Mouse (Mus musculus): ENCODE data around the gene Zfp804a. TPM values are rescaled to one million over a fixed set of nuclear protein-coding genes. Genes with fewer than 3 reads are reported as not detected.

Zfp804a gene
- not detected in 2 replicates for polyA plus RNA-seq (2015; fragmentation: Nextera tagmentation; extraction: Ambion mirVana)

DNA sequence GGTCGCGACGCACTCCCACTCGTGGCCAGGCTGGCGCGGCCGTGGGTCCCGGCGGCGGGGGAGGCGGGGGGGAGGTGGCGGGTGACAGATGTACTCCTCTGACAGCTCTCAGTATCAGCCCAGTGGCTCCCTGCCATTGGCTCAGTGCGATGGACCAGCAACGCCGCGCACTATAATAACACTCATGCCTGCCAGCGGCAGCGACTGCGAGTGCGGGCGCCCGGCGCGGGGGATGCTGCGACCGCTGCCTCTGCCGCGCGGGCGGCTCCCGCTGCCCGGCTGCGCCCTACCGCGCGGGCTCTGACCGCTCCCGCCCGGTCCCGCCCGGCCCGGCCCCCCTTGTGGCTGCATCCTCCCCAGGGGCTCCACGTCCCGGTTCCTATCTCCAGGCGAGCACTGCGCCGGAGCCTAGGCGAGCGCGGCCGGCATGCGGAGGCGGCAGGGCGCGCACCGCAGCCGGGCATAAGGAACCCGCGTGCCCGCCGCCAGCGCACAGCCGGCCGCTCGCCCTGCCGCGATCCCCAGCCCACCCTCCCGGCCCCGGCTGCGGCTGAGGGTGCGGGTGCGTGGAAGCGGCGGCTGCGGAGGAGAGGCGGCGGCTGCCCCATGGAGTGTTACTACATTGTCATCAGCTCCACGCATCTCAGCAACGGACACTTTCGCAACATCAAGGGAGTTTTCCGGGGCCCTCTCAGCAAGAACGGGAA lies at the start of gene Zfp804a:
TSS of gene Zfp804a (plus strand) at position 38 of the 707 bp plus-strand sequence.
- 0 out of 2 replicates have a peak, but pooled peaks cover 3% of the 10 kb centered on the region for H3K4me1 ChIP-seq (replicated peaks)
- H3K4me2 ChIP-seq = peak within 1 kb of the TSS; percentile 67
- H3K36me3 ChIP-seq (replicated peaks) = no peaks in the 10 kb centered on the region
- no peaks in the 10 kb centered on the region for H3K9me3 ChIP-seq (replicated peaks)
- H3K9ac ChIP-seq = no peak within 1 kb of the TSS
- 1% methylated on average over 78 of the region's 82 CpGs for WGBS (ENCODE audit: insufficient replicate concordance)
- peaks cover 38% of the 10 kb centered on the region for H3K27me3 ChIP-seq
- ATAC-seq (ENCODE audit: insufficient read depth) = peak; percentile 22; the same call in 1 of the 2 replicates
- peak within 1 kb of the TSS; percentile 46 for H3K4me3 ChIP-seq (replicated peaks)
- no peak within 1 kb of the TSS for H3K27ac ChIP-seq (replicated peaks)

GRCm38 (mm10) chr2:82051635-82052034 lies 1.4 kb upstream of the Zfp804a start:
- 0 out of 2 replicates have a peak, but pooled peaks cover 3% of the 10 kb centered on the region for H3K4me1 ChIP-seq (replicated peaks)
- 58% methylated on average over 4 of the region's 4 CpGs for WGBS (ENCODE audit: insufficient replicate concordance)
- no peak overlapping the region for H3K4me3 ChIP-seq (replicated peaks)
- H3K9ac ChIP-seq = no peak overlapping the region
- no peak for ATAC-seq (ENCODE audit: insufficient read depth)
- no peaks in the 10 kb centered on the region for H3K36me3 ChIP-seq (replicated peaks)
- no peak overlapping the region for H3K27ac ChIP-seq (replicated peaks)
- peaks cover 38% of the 10 kb centered on the region for H3K27me3 ChIP-seq
- no peak overlapping the region for H3K4me2 ChIP-seq
- no peaks in the 10 kb centered on the region for H3K9me3 ChIP-seq (replicated peaks)

- WGBS (ENCODE audit: insufficient replicate concordance) = 6% methylated on average over 34 of the region's 34 CpGs
- peak overlapping the region; percentile 46 for H3K4me3 ChIP-seq (replicated peaks)
- no peaks in the 10 kb centered on the region for H3K9me3 ChIP-seq (replicated peaks)
- no peak for ATAC-seq (ENCODE audit: insufficient read depth)
- H3K4me2 ChIP-seq = peak overlapping the region; percentile 67
- H3K9ac ChIP-seq = no peak overlapping the region
- H3K36me3 ChIP-seq (replicated peaks) = no peaks in the 10 kb centered on the region
- no peak overlapping the region for H3K27ac ChIP-seq (replicated peaks)
- H3K27me3 ChIP-seq = peaks cover 38% of the 10 kb centered on the region
- 0 out of 2 replicates have a peak, but pooled peaks cover 3% of the 10 kb centered on the region for H3K4me1 ChIP-seq (replicated peaks)
Measured at GRCm38 (mm10) chr2:82052338-82053184, 461 bp upstream of the Zfp804a start.

GRCm38 (mm10) chr2:82054446-82054845 lies 1.4 kb downstream of the Zfp804a start:
- 47% methylated on average over 4 of the region's 4 CpGs for WGBS (ENCODE audit: insufficient replicate concordance)
- H3K27me3 ChIP-seq = peaks cover 38% of the 10 kb centered on the region
- ATAC-seq (ENCODE audit: insufficient read depth) = no peak
- H3K27ac ChIP-seq (replicated peaks) = no peak overlapping the region
- no peak overlapping the region for H3K4me2 ChIP-seq
- H3K4me1 ChIP-seq (replicated peaks) = 0 out of 2 replicates have a peak, but pooled peaks cover 3% of the 10 kb centered on the region
- H3K4me3 ChIP-seq (replicated peaks) = no peak overlapping the region
- H3K36me3 ChIP-seq (replicated peaks) = no peaks in the 10 kb centered on the region
- no peaks in the 10 kb centered on the region for H3K9me3 ChIP-seq (replicated peaks)
- H3K9ac ChIP-seq = no peak overlapping the region

DNA sequence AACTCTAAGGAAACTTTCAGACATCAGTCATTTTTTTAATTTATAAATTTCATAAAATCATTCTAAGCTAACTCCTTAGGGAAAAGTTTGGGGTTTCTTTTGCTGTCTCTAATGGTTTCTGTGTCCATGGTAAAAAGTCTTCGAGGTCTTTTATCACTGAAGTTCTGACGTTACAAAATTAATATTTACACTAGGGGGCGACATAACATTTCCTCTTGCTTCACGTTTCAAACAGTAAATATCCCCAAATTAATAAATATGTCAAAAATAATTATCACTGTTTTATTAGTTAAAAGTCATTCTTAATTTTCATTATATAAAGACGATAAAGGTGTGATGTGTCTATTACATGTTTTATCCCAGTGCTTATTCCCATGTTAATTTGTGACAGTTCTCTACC lies 11.6 kb downstream of the Zfp804a start:
- Histone ChIP-seq H3K27ac (replicated peaks) (no peak overlapping the region), H3K4me2 (no peak overlapping the region), H3K27me3 (no peaks in the 10 kb centered on the region), H3K4me3 (replicated peaks) (no peak overlapping the region), H3K36me3 (replicated peaks) (no peaks in the 10 kb centered on the region), H3K4me1 (replicated peaks) (no peaks in the 10 kb centered on the region), H3K9me3 (replicated peaks) (no peaks in the 10 kb centered on the region), H3K9ac (no peak overlapping the region)
- 20% methylated on average over 5 of the region's 5 CpGs for whole genome bisulfite sequencing (ENCODE audit: insufficient replicate concordance)
- no peak for ATAC-seq (ENCODE audit: insufficient read depth)

- no peak overlapping the region for H3K27ac ChIP-seq (replicated peaks)
- WGBS (ENCODE audit: insufficient replicate concordance) = 74% methylated on average over 1 of the region's 1 CpGs
- H3K36me3 ChIP-seq (replicated peaks) = no peaks in the 10 kb centered on the region
- no peak for ATAC-seq (ENCODE audit: insufficient read depth)
- no peaks in the 10 kb centered on the region for H3K4me1 ChIP-seq (replicated peaks)
- no peaks in the 10 kb centered on the region for H3K9me3 ChIP-seq (replicated peaks)
- H3K27me3 ChIP-seq = no peaks in the 10 kb centered on the region
- H3K4me2 ChIP-seq = no peak overlapping the region
- H3K9ac ChIP-seq = no peak overlapping the region
- no peak overlapping the region for H3K4me3 ChIP-seq (replicated peaks)
Measured at GRCm38 (mm10) chr2:82067912-82068311, 14.9 kb downstream of the Zfp804a start.

- no peaks in the 10 kb centered on the region for H3K27me3 ChIP-seq
- H3K9me3 ChIP-seq (replicated peaks) = no peaks in the 10 kb centered on the region
- no peaks in the 10 kb centered on the region for H3K36me3 ChIP-seq (replicated peaks)
- no peak overlapping the region for H3K9ac ChIP-seq
- H3K27ac ChIP-seq (replicated peaks) = no peak overlapping the region
- H3K4me2 ChIP-seq = no peak overlapping the region
- H3K4me1 ChIP-seq (replicated peaks) = no peaks in the 10 kb centered on the region
- no peak overlapping the region for H3K4me3 ChIP-seq (replicated peaks)
- no peak for ATAC-seq (ENCODE audit: insufficient read depth)
- WGBS (ENCODE audit: insufficient replicate concordance) = 57% methylated on average over 1 of the region's 1 CpGs
Measured at GRCm38 (mm10) chr2:82069172-82069571, 16.1 kb downstream of the Zfp804a start.

- H3K4me3 ChIP-seq (replicated peaks) = no peak overlapping the region
- H3K9ac ChIP-seq = no peak overlapping the region
- no peaks in the 10 kb centered on the region for H3K9me3 ChIP-seq (replicated peaks)
- 61% methylated on average over 3 of the region's 3 CpGs for WGBS (ENCODE audit: insufficient replicate concordance)
- no peak for ATAC-seq (ENCODE audit: insufficient read depth)
- no peaks in the 10 kb centered on the region for H3K4me1 ChIP-seq (replicated peaks)
- H3K4me2 ChIP-seq = no peak overlapping the region
- H3K36me3 ChIP-seq (replicated peaks) = no peaks in the 10 kb centered on the region
- H3K27me3 ChIP-seq = no peaks in the 10 kb centered on the region
- no peak overlapping the region for H3K27ac ChIP-seq (replicated peaks)
Measured at GRCm38 (mm10) chr2:82076883-82077282, 23.9 kb downstream of the Zfp804a start.

GRCm38 (mm10) chr2:82078287-82078994 lies 25.4 kb downstream of the Zfp804a start:
- H3K4me1 ChIP-seq (replicated peaks) = no peaks in the 10 kb centered on the region
- no peaks in the 10 kb centered on the region for H3K9me3 ChIP-seq (replicated peaks)
- no peak overlapping the region for H3K4me2 ChIP-seq
- H3K9ac ChIP-seq = no peak overlapping the region
- H3K4me3 ChIP-seq (replicated peaks) = no peak overlapping the region
- no peaks in the 10 kb centered on the region for H3K27me3 ChIP-seq
- H3K36me3 ChIP-seq (replicated peaks) = no peaks in the 10 kb centered on the region
- WGBS (ENCODE audit: insufficient replicate concordance) = 55% methylated on average over 6 of the region's 6 CpGs
- H3K27ac ChIP-seq (replicated peaks) = no peak overlapping the region
- ATAC-seq (ENCODE audit: insufficient read depth) = no peak

- no peak overlapping the region for H3K27ac ChIP-seq (replicated peaks)
- no peaks in the 10 kb centered on the region for H3K9me3 ChIP-seq (replicated peaks)
- no peak overlapping the region for H3K4me3 ChIP-seq (replicated peaks)
- H3K4me1 ChIP-seq (replicated peaks) = no peaks in the 10 kb centered on the region
- ATAC-seq (ENCODE audit: insufficient read depth) = no peak
- no peak overlapping the region for H3K9ac ChIP-seq
- 45% methylated on average over 4 of the region's 4 CpGs for WGBS (ENCODE audit: insufficient replicate concordance)
- no peak overlapping the region for H3K4me2 ChIP-seq
- H3K36me3 ChIP-seq (replicated peaks) = no peaks in the 10 kb centered on the region
- no peaks in the 10 kb centered on the region for H3K27me3 ChIP-seq
Measured at GRCm38 (mm10) chr2:82080678-82081077, 27.7 kb downstream of the Zfp804a start.

DNA sequence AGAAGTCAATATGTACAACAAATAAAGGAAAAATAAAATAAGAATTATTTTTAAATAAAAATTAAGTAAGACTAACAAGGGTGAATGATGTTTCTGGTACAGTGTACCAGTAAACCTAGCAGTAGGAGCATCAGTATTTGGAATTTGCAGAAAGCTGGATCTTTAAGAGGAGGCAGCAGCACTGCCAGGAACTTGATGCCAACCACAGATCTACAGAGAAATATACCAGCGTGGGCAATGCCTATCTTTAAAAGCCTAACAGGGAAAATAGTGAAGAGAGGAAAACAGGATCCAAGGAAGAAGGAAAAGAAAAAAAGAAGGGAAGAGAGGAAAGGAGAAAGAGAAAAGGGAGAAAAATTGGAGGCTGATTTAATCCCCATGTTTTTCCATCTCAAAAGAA lies 60.1 kb downstream of the Zfp804a start:
- Histone ChIP-seq H3K9ac (no peak overlapping the region), H3K27me3 (no peaks in the 10 kb centered on the region), H3K4me2 (no peak overlapping the region), H3K9me3 (replicated peaks) (no peaks in the 10 kb centered on the region), H3K4me3 (replicated peaks) (no peak overlapping the region), H3K27ac (replicated peaks) (no peak overlapping the region), H3K36me3 (replicated peaks) (no peaks in the 10 kb centered on the region), H3K4me1 (replicated peaks) (no peaks in the 10 kb centered on the region)
- 35% methylated on average over 1 of the region's 1 CpGs for WGBS (ENCODE audit: insufficient replicate concordance)
- ATAC-seq (ENCODE audit: insufficient read depth) = no peak

Data from liver, embryonic 15.5 days (tissue).